Mouse (Mus musculus): Measurements from ENCODE around the gene Arhgef18. TPM values are rescaled to one million over a fixed set of nuclear protein-coding genes. Genes with fewer than 3 reads are reported as not detected.

The Arhgef18 gene
- polyA plus RNA-seq, 1 experiment = 34.7 TPM

- TF ChIP-seq POLR2A (IDR thresholded peaks at IDR 0.05; ENCODE audit: borderline replicate concordance, control insufficient read depth, low read depth, low read length) (no peak), CTCF (IDR thresholded peaks at IDR 0.05; ENCODE audit: control insufficient read depth, insufficient read depth, low read length) (no peak)
- no peak overlapping the region for H3K27ac ChIP-seq (ENCODE audit: control insufficient read depth, insufficient read depth, low read depth, low read length, poor library complexity)
- whole genome bisulfite sequencing = 71% methylated on average over 1 of the region's 1 CpGs
Observed at GRCm38 (mm10) chr8:3468838-3469237, 76.0 kb downstream of the Arhgef18 start.

GRCm38 (mm10) chr8:3470562-3470961, 77.8 kb downstream of the Arhgef18 start, which contains the start of gene Tex45:
Gene Tex45 (plus strand): TSS chr8:3470862.
- Histone ChIP-seq H3K4me3 (replicated peaks; ENCODE audit: control insufficient read depth, low read depth, low read length) (no peak within 1 kb of the TSS), H3K4me1 (ENCODE audit: control insufficient read depth, insufficient read depth, low read length) (no peaks in the 10 kb centered on the region; the same call in 1 of the 2 replicates), H3K27ac (ENCODE audit: control insufficient read depth, insufficient read depth, low read depth, low read length, poor library complexity) (no peak within 1 kb of the TSS)
- TF ChIP-seq POLR2A (IDR thresholded peaks at IDR 0.05; ENCODE audit: borderline replicate concordance, control insufficient read depth, low read depth, low read length) = no peak
- no peak for TF ChIP-seq CTCF (IDR thresholded peaks at IDR 0.05; ENCODE audit: control insufficient read depth, insufficient read depth, low read length)

More at GRCm38 (mm10) chr8:3468838-3469237, 76.0 kb downstream of the Arhgef18 start:
- Histone ChIP-seq H3K4me1 (ENCODE audit: control insufficient read depth, insufficient read depth, low read length) (no peaks in the 10 kb centered on the region; the same call in 1 of the 2 replicates), H3K4me3 (replicated peaks; ENCODE audit: control insufficient read depth, low read depth, low read length) (no peak overlapping the region)

GRCm38 (mm10) chr8:3475715-3476429, 83.1 kb downstream of the Arhgef18 start:
- TF ChIP-seq CTCF (IDR thresholded peaks at IDR 0.05; ENCODE audit: control insufficient read depth, insufficient read depth, low read length) (no peak), POLR2A (IDR thresholded peaks at IDR 0.05; ENCODE audit: borderline replicate concordance, control insufficient read depth, low read depth, low read length) (peak; percentile 21; the same call in 1 of the 2 replicates)
- Histone ChIP-seq H3K4me3 (replicated peaks; ENCODE audit: control insufficient read depth, low read depth, low read length) (no peak overlapping the region), H3K4me1 (ENCODE audit: control insufficient read depth, insufficient read depth, low read length) (no peaks in the 10 kb centered on the region; the same call in 1 of the 2 replicates), H3K27ac (ENCODE audit: control insufficient read depth, insufficient read depth, low read depth, low read length, poor library complexity) (no peak overlapping the region)
- 34% methylated on average over 37 of the region's 37 CpGs for WGBS

- no peak for TF ChIP-seq CTCF (IDR thresholded peaks at IDR 0.05; ENCODE audit: control insufficient read depth, insufficient read depth, low read length)
- TF ChIP-seq POLR2A (IDR thresholded peaks at IDR 0.05; ENCODE audit: borderline replicate concordance, control insufficient read depth, low read depth, low read length) = no peak
- Histone ChIP-seq H3K27ac (ENCODE audit: control insufficient read depth, insufficient read depth, low read depth, low read length, poor library complexity) (no peak overlapping the region), H3K4me1 (ENCODE audit: control insufficient read depth, insufficient read depth, low read length) (peaks cover 2% of the 10 kb centered on the region; the same call in 1 of the 2 replicates), H3K4me3 (replicated peaks; ENCODE audit: control insufficient read depth, low read depth, low read length) (no peak overlapping the region)
- WGBS = 74% methylated on average over 4 of the region's 4 CpGs
Observed at GRCm38 (mm10) chr8:3480221-3480785, 87.5 kb downstream of the Arhgef18 start.

- WGBS = 40% methylated on average over 5 of the region's 5 CpGs
- TF ChIP-seq CTCF (IDR thresholded peaks at IDR 0.05; ENCODE audit: control insufficient read depth, insufficient read depth, low read length) (no peak), POLR2A (IDR thresholded peaks at IDR 0.05; ENCODE audit: borderline replicate concordance, control insufficient read depth, low read depth, low read length) (no peak)
- H3K4me1 ChIP-seq (ENCODE audit: control insufficient read depth, insufficient read depth, low read length) = peaks cover 2% of the 10 kb centered on the region
- peak overlapping the region; percentile 50 for H3K4me3 ChIP-seq (replicated peaks; ENCODE audit: control insufficient read depth, low read depth, low read length)
- H3K27ac ChIP-seq (ENCODE audit: control insufficient read depth, insufficient read depth, low read depth, low read length, poor library complexity) = no peak overlapping the region
Observed at GRCm38 (mm10) chr8:3481605-3482004, 88.8 kb downstream of the Arhgef18 start.

GRCm38 (mm10) chr8:3482240-3482740, 89.5 kb downstream of the Arhgef18 start:
- Histone ChIP-seq H3K4me3 (replicated peaks; ENCODE audit: control insufficient read depth, low read depth, low read length) (no peak overlapping the region), H3K27ac (ENCODE audit: control insufficient read depth, insufficient read depth, low read depth, low read length, poor library complexity) (no peak overlapping the region), H3K4me1 (ENCODE audit: control insufficient read depth, insufficient read depth, low read length) (peaks cover 2% of the 10 kb centered on the region)
- TF ChIP-seq POLR2A (IDR thresholded peaks at IDR 0.05; ENCODE audit: borderline replicate concordance, control insufficient read depth, low read depth, low read length) (no peak), CTCF (IDR thresholded peaks at IDR 0.05; ENCODE audit: control insufficient read depth, insufficient read depth, low read length) (no peak)
- WGBS = 85% methylated on average over 22 of the region's 22 CpGs

GRCm38 (mm10) chr8:3483546-3483945, 90.7 kb downstream of the Arhgef18 start:
- Histone ChIP-seq H3K4me3 (replicated peaks; ENCODE audit: control insufficient read depth, low read depth, low read length) (no peak overlapping the region), H3K4me1 (ENCODE audit: control insufficient read depth, insufficient read depth, low read length) (peaks cover 2% of the 10 kb centered on the region), H3K27ac (ENCODE audit: control insufficient read depth, insufficient read depth, low read depth, low read length, poor library complexity) (no peak overlapping the region)
- TF ChIP-seq CTCF (IDR thresholded peaks at IDR 0.05; ENCODE audit: control insufficient read depth, insufficient read depth, low read length) = no peak
- no peak for TF ChIP-seq POLR2A (IDR thresholded peaks at IDR 0.05; ENCODE audit: borderline replicate concordance, control insufficient read depth, low read depth, low read length)
- 15% methylated on average over 7 of the region's 7 CpGs for WGBS

- TF ChIP-seq CTCF (IDR thresholded peaks at IDR 0.05; ENCODE audit: control insufficient read depth, insufficient read depth, low read length) (no peak), POLR2A (IDR thresholded peaks at IDR 0.05; ENCODE audit: borderline replicate concordance, control insufficient read depth, low read depth, low read length) (no peak)
- no peak overlapping the region for H3K4me3 ChIP-seq (replicated peaks; ENCODE audit: control insufficient read depth, low read depth, low read length)
- H3K4me1 ChIP-seq (ENCODE audit: control insufficient read depth, insufficient read depth, low read length) = peaks cover 2% of the 10 kb centered on the region
- WGBS = 39% methylated on average over 5 of the region's 5 CpGs
- no peak overlapping the region for H3K27ac ChIP-seq (ENCODE audit: control insufficient read depth, insufficient read depth, low read depth, low read length, poor library complexity)
Observed at GRCm38 (mm10) chr8:3485192-3485591, 92.4 kb downstream of the Arhgef18 start.
